Mouse (Mus musculus) thymus, adult 2 months (tissue): ENCODE measurements around the gene Hist1h2aa.

ENCODE experiments used
- CTCF ChIP-seq: fragments of 200-500 bp; IDR thresholded peaks from 2 replicates; pipeline ENCODE4 v1.5.1; 2012; ENCODE audit warnings: mild to moderate bottlenecking, control low read depth, low read length, moderate library complexity, borderline replicate concordance; ENCODE audit not compliant: control insufficient read depth, poor library complexity, insufficient read depth; ENCODE audit errors: extremely low read depth
- POLR2A ChIP-seq: fragments of 200-500 bp; IDR thresholded peaks from 2 replicates; pipeline ENCODE4 v1.6.1; 2012; ENCODE audit warnings: mild to moderate bottlenecking, low read length, control low read depth, moderate library complexity; ENCODE audit not compliant: control insufficient read depth, poor library complexity, insufficient read depth; ENCODE audit errors: extremely low read depth

DNA sequence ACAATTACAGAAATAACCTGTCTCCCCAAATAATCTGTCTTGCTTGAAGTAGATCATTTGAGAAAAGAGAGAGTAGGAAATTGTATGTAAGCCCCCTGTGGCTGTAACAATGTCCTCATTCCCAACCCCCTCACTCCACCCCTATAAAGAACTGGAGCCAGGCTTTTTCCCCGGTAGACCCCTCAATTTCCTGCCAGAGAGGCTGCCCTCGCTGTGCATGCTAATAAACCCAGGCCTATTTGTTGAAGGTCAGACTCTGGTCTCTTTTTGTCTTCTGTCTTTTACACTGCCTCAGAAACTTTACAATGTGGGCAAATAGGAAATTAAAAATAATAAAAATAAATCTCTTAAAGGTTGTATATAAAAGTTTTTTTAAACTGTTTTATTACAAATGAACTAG lies 12.0 kb downstream of the Hist1h2aa start:
- TF ChIP-seq CTCF (no peak), POLR2A (no peak)
